Mouse (Mus musculus): ENCODE measurements around the gene Card11.

Gene Card11

GRCm38 (mm10) chr5:140992093-140993070 is 8.0 kb downstream of the Card11 start:
- DNase-seq (ENCODE audit: inconsistent age in 2 of 2, low spot score in 1 of 2) = no peak

DNA sequence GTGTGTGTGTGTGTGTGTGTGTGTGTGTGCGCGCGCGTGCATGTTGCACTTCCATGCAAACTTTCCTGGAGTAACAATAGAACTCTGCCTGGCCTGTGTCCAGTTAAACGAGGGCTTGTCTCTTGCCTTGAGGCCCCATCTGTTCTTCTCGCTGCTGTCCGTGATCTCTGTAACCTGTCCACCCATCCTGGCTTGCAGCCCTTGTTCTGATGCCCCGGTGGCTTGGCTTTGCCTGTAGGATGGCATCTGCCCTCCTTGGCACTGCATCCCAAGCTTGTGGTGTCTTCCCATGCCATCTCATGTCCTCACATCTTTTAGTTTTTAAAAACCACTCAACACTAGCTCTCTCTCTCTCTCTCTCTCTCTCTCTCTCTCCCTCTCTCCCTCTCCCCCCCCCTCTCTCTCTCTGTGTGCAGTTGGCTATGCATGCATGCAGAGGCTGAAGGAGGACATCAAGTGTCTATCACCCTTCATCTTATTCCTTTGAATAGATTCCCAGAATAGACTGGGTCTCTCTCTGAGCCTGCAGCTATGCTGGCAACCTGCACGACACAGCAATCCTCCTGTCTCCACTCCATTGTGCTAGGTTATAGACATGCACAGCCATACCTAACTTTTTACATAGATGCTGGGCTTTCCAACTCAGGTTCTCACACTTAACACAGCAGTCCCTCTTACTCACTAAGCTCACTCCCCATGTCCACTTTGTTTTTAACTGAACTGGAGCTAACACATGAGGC is 14.9 kb downstream of the Card11 start:
- DNase-seq (ENCODE audit: inconsistent age in 2 of 2, low spot score in 1 of 2) = no peak

DNA sequence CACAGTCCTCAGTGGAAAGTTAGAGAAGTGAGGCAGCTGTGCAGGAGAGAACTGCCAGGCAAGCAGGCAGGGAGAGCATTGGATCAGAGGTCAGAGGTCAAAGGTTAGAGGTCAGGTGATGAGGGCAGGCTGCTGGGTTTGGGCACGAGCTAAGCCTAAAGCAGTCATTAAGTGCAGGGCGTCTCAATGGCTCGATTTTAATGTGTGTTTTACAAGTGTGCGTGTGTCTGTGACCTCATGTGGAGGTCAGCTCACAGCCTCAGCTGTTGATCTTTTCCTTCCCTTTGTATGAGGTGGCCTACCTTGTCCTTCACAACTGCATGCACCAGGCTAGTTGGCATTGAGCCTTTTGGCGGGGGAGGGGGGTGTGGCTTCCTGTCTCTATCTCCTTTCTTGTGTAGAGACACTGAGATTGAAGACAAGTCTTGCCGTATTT is 19.0 kb downstream of the Card11 start:
- DNase-seq (ENCODE audit: inconsistent age in 2 of 2, low spot score in 1 of 2) = peak; percentile 23 to 76

GRCm38 (mm10) chr5:140980783-140981182 is 19.6 kb downstream of the Card11 start:
- no peak for DNase-seq (ENCODE audit: inconsistent age in 2 of 2, low spot score in 1 of 2)

DNA sequence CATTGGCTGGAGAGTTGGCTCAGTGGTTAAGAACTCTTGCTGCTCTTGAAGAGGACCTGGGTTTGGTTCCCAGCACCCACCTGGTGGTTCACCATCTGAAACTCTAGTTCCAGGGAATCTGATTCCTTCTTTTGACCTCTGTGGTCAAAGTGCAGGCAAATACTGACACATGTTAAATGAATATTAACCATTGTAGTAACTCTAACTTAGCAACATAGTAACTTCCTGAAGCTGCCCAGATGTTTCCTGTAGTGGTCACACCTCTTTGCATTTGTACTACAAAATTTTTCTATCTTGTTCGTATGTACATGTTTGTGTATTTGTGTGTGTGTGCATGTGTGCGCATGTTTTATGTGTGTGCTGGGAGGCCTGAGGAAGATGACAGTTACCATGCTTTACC is 20.3 kb downstream of the Card11 start:
- DNase-seq (ENCODE audit: inconsistent age in 2 of 2, low spot score in 1 of 2) = no peak

DNA sequence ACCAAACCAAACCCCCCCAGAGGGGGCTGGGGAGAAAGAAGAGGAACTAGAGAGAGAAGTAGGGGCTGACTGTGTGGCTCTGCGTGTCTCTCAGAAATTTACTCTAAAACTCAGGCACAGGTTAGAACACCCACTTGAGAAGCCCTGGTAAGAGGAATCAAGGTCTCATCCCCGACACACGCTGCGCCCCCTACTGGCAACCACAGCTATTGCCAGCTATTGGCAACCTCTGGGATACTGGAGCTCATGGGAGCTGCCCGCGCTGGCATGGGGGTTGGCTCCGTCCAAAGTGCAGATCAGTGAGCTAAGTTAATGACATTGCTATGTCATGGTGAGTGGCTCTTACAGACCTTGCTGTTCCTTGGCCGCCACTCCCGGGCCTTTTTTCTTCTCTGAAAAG is 37.4 kb downstream of the Card11 start:
- DNase-seq (ENCODE audit: inconsistent age in 2 of 2, low spot score in 1 of 2) = peak; percentile 47 to 76

- DNase-seq (ENCODE audit: inconsistent age in 2 of 2, low spot score in 1 of 2) = no peak
Measured at GRCm38 (mm10) chr5:140960732-140961131, 39.6 kb downstream of the Card11 start.

- DNase-seq (ENCODE audit: inconsistent age in 2 of 2, low spot score in 1 of 2) = no peak
Measured at GRCm38 (mm10) chr5:140959160-140959559, 41.2 kb downstream of the Card11 start.

- DNase-seq (ENCODE audit: inconsistent age in 2 of 2, low spot score in 1 of 2) = peak in 1 of 2 experiments; percentile 31
Measured at GRCm38 (mm10) chr5:140957106-140957505, 43.3 kb downstream of the Card11 start.

GRCm38 (mm10) chr5:140955666-140956065 is 44.7 kb downstream of the Card11 start:
- DNase-seq (ENCODE audit: inconsistent age in 2 of 2, low spot score in 1 of 2) = no peak

DNA sequence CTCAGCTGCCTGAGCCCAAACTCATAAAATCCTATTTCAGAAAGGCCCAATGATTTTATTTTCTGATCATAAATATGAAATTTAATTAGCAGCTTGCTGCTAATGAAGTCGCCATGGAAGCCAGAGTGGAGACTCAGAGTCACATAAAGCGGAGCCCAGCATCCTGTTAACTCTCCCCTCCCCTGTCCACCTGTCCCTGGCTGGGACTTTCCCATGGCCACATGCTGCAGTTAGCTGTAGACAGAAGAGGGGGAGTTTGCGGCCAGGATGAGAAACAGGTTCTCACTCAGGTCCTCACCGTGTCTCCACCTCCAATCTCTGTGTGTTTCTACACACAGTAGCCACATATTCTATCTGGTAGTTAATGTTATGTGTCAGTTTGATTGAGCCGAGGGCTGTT is 48.6 kb downstream of the Card11 start:
- no peak for DNase-seq (ENCODE audit: inconsistent age in 2 of 2, low spot score in 1 of 2)

GRCm38 (mm10) chr5:140948009-140948408 is 52.4 kb downstream of the Card11 start:
- peak; percentile 17 to 23 for DNase-seq (ENCODE audit: inconsistent age in 2 of 2, low spot score in 1 of 2)

- DNase-seq (ENCODE audit: inconsistent age in 2 of 2, low spot score in 1 of 2) = no peak
Measured at GRCm38 (mm10) chr5:140946034-140946433, 54.3 kb downstream of the Card11 start.

GRCm38 (mm10) chr5:140944382-140945125 is 55.8 kb downstream of the Card11 start:
- DNase-seq (ENCODE audit: inconsistent age in 2 of 2, low spot score in 1 of 2) = no peak

GRCm38 (mm10) chr5:140940923-140941491 is 59.4 kb downstream of the Card11 start:
- peak; percentile 8 to 32 for DNase-seq (ENCODE audit: inconsistent age in 2 of 2, low spot score in 1 of 2)

- DNase-seq (ENCODE audit: inconsistent age in 2 of 2, low spot score in 1 of 2) = peak; percentile 6 to 33
Measured at GRCm38 (mm10) chr5:140940257-140940922, 60.0 kb downstream of the Card11 start.

GRCm38 (mm10) chr5:140936816-140937215 is 63.6 kb downstream of the Card11 start:
- DNase-seq (ENCODE audit: inconsistent age in 2 of 2, low spot score in 1 of 2) = no peak

DNA sequence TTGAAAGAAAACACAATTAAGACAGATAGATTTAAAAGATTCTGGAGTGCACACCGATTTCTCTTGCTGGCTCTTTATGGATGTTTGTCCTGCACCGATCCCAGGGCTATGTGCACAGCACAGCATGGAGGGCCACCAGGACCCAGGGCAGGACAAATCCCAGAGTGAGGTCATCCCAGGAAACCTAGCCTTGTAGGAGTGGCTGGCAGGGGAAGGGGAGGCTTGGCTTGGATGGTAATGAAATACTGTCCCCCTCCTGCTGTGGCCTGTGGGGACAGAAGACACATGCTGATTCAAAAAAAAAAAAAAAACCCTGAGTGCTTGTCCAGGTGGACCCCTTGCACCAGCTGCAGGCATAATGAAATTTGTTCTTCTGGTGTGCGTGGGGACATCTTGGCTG is 64.5 kb downstream of the Card11 start:
- DNase-seq (ENCODE audit: inconsistent age in 2 of 2, low spot score in 1 of 2) = no peak

GRCm38 (mm10) chr5:140934639-140935315 is 65.6 kb downstream of the Card11 start:
- DNase-seq (ENCODE audit: inconsistent age in 2 of 2, low spot score in 1 of 2) = no peak

Data from adrenal gland, adult (tissue).